Mouse (Mus musculus) brain, embryonic 14.5 days (tissue): Measurements from ENCODE around the gene Rrp15. TPM values are rescaled to one million over a fixed set of nuclear protein-coding genes. Genes with fewer than 3 reads are reported as not detected.

Experiments
- DNase-seq: peaks from one replicate; pipeline ENCODE4 v3.0.0-alpha.2; 2011; ENCODE audit warnings: low read depth
- CTCF ChIP-seq: fragments of 200-500 bp; IDR thresholded peaks from 2 replicates; pipeline ENCODE4 v1.5.1; 2012; ENCODE audit warnings: inconsistent platforms, mild to moderate bottlenecking, moderate library complexity, borderline replicate concordance; ENCODE audit not compliant: insufficient read depth, insufficient read length; ENCODE audit errors: extremely low read depth
- POLR2A ChIP-seq: fragments of 200-500 bp; IDR thresholded peaks from 2 replicates; pipeline ENCODE4 v1.6.1; 2012; ENCODE audit warnings: mild to moderate bottlenecking, inconsistent platforms, borderline replicate concordance; ENCODE audit not compliant: poor library complexity, insufficient read depth, insufficient read length, severe bottlenecking; ENCODE audit errors: extremely low read depth
- polyA plus RNA-seq: library from polyadenylated mRNA; depleted of rRNA; stranded (reverse); fragments of >200 nt; gene quantifications from 2 replicates; pipeline ENCODE4 v1.2.3, GENCODE M21; 2012

Gene Rrp15
- polyA plus RNA-seq, 1 experiment, result 18.7 TPM

DNA sequence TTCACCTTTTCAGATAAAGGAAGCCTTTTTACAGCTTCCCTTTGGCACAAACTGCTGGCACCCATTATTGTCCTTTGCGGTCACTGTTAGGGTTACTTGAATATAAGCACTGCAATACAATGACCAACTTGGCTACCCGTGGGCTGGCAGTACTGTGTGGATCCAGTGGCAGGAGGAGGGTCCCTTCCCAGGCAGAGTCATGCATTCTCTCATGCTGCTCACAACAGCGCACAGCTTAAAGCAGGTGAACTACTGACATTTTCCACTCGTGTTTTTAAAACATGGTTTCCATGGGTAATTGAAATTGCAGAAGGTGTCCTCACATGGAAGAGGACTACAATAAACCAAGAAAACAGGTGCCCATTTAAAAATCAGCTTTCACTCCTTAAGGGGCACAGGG is 34.9 kb downstream of the Rrp15 start:
- DNase-seq, result no peak
- no peak for TF ChIP-seq CTCF
- TF ChIP-seq POLR2A, result no peak

DNA sequence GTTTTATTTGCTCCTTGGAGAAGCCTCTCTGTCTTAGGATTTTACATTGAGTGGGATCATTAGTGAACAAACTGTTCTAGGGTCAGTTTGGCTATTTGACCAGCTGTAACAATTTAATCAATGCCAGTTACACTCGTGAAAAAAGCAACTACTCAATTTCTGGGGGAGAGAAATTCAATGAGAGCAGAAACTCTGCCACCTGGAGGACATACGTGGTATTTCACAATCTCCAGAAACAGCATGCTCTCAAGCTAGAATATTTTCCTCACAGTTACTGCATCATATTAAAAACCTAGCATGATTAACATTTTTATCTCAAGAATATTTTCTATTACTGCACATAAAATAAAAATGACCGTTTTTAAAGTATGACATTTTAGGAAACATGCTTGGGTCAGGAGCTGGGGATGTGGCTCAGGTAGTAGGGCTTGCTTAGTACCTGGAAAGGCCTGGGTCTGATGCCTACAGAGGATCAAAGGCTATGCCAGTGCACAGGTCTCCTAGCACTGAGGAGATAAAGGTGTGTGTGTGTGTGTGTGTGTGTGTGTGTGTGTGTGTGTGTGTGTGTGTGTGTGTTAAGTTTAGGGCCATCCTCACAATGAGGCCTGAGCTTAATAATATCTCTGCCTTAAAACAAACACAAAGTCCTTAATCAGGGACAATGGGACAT is 36.2 kb downstream of the Rrp15 start:
- TF ChIP-seq CTCF, result peak; percentile 61; the same call in 1 of the 2 replicates
- TF ChIP-seq POLR2A, result no peak
- peak; percentile 77 for DNase-seq

DNA sequence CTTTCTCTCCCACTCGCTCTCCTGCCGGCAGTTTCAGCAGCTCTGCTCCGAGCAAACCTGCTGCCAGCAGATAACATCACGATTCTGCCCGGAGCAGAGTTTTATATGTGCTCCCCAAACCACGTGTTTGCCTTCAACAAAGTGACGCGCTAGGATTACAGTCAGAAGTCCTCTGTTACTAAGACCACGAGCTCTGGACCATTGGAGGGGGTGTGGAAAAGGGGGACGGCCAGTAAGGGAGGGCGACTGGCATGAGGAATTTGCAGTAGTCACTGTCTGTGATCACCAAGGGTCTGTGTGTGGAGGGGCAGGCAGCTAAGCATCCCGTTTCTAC is 43.3 kb downstream of the Rrp15 start, which contains the start of gene Tgfb2:
Tgfb2 (minus strand) TSS at position 75 of the 334 bp plus-strand sequence.
- DNase-seq, result peak; percentile 63
- TF ChIP-seq POLR2A, result no peak
- no peak for TF ChIP-seq CTCF

DNA sequence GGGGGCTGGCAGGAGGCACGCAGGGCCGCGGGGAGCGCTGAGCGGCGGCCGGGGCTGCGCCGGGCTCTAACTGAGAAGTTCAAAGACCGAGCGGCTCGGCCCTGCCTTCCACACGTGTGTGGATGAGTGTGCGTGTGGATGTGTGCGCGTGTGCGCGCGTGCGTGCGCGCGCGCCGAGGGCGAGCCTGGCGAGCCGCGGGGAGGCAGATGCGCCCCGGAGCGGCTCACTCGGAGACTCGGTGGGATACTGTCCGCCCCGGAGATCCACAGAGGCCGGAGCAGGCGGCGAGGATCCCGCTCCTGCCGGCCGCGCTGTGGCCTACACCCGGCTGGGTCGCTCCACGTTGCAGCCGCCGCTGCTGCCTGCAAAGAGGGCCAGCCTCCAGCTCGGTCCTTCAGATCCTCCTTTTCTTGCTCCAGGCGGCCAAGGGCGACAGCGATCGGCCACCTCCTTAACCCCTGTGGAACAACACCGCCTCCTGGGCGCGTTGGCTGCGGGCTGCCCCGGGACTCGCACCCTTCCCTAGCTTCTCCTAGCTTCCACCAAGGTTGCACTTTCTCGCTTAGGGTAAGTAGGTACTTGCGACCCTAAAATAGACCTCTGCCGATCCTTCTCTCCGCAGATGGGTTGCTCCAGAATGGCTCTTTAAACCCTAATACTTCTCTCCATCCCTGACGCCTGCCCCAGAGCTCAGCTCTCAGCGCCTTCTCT is 43.8 kb downstream of the Rrp15 start:
- DNase-seq, result peak; percentile 80

DNA sequence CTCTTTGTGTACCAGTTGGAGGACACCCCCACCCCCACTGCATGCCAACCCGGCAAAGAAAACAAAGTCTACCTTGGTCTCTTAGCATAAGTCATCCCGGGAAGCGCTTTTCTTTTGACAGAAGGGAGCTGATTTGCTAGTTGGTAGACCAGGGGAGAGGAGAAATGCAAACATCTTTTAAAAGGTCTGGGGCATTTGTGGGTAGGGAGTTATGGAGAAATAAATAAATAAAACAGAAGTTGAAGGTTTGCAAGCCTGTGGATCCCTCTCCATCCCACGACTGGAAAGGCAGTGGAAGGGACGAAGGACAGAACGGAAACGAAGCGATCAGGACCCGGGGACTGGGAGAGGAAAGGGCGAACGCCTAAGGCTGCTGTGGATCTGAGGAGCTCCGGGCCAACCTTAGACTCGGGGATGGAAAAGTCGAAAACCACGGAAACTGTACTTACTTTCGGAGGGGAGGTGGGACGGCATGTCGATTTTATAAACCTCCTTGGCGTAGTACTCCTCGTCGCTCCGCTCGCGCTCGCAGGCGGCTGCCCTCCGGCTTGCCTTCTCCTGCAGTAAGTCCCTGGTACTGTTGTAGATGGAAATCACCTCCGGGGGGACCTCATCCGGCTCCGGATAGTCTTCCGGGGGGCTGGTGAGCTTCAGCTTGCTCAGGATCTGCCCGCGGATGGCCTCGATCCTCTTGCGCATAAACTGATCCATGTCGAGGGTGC is 45.0 kb downstream of the Rrp15 start:
- TF ChIP-seq POLR2A, result no peak
- no peak for TF ChIP-seq CTCF
- DNase-seq, result peak; percentile 64

More for the DNA sequence above, 43.8 kb downstream of the Rrp15 start:
- TF ChIP-seq POLR2A (0 out of 2 replicates have a peak, but pooled peaks have one; percentile 18), CTCF (no peak)

DNA sequence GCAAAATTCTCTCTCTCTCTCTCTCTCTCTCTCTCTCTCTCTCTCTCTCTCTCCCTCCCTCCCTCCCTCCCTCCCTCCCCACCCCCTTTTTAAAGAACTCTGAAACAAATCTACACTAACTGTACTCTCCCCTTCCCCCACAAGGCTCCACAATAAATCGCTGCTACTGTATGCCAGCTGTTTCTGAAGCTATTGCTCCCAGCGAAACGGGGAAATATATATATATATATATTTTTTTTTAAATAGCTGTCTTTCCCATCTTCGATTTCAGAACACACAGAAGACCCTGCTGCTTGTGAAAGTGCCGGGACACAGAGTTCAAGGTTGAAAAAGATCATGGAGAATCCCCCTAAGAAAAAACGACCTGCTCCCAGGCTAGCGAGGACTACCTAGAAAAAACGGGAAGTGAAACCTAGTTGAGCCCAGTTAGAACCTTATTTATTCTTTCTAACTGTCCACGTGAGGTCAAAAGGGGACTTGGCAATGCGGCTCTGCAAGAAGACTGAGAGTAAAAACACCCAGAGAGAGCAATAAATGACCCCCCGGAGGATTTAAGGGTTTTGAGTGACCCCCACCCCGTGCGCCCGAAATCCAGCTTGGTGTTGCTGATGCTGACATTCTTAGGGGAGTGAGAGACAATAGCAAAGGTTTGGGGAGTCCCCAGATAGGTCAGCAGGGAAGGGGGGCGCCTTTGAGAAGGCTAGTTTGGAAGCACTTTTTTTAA is 45.7 kb downstream of the Rrp15 start:
- DNase-seq, result peak; percentile 32
- no peak for TF ChIP-seq POLR2A
- no peak for TF ChIP-seq CTCF

DNA sequence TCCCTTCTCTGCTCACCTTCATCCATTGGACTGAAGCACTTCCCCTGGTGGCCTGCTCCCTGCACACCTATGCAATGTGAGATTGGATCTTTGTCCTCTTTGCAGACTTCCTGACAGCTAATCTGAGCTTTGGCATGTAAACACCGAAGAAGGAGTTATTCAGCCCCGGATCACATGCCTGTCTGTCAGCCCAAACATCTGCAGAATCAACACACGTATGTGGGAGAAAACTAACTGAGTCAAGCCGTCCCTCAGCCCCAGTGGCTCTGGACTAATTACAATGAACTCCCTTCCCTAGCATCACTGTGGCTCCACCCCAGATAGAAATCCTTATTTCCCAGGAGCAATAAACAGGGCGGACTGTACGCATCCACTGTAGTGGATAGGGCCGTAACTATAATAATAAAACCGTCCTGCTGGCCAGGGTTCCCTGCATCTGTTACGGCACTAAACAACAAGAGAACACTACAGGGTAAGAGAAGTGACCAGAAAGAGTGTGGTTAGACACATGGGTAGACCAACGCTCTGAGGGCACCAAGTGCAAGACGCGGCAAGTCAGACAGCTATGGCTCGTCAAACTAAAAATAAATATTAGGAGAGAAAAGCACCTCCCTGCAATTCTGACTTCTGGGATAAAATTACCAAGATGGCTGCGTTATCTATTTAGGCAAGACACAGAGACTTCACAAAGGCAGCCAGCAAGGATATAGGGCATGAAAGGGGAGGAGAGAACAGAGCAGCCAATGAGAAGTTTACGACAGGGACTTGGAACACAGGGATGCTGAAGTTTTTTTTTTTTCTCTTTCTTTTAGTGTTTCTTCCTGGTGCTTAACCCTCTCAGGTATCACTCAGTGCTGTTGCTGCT is 46.5 kb downstream of the Rrp15 start:
- TF ChIP-seq CTCF (no peak), POLR2A (no peak)
- DNase-seq, result peak; percentile 69

DNA sequence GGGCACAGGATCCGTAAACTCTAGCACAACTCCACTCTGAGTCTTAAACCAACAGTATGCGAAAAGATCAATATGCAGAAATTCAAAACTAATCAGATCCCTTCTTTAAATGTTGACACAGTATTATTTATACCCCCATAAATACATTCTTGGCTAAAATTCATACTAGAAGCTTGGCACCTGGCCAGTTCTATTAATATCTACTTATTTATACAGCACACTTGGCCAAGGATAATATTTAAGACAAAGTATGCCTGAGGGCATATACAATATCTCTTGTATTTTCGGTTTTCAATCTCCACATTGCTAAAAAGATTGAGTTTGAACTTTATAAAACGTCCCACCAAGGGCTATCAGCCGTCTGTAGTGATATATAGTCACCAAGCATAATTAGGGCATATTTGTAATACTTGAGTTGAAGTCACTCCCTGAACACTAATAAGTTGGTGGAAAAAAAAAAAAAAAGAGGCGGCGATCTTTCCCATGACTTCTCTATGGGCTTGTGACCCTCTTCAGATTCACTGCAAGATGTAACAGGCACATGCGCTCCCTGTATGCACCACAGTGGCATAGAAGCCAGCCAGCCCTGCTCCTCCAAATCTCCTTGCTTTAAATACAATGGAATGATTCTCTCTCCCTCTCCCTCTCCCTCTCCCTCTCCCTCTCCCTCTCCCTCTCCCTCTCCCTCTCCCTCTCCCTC is 47.8 kb downstream of the Rrp15 start:
- TF ChIP-seq CTCF (no peak), POLR2A (no peak)
- peak; percentile 36 for DNase-seq

DNA sequence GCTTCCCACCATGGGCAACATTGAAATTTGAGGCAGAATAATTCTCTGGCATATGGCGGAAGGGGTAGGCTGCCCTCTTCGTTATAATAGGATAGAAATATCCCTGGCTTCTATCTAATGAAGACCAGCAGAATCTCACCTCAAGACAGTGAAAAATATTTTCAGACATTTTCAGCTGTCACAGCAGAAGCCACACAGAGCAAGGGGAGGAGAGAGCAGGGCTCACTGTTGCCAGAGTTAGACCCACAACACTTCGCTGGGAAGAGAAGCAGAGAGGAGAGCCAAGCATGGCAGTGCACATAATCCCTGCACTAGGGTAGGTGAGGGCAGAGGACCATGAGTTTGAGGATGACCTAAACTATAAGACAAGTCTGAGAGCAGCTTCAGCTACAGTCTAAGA is 48.7 kb downstream of the Rrp15 start:
- TF ChIP-seq POLR2A (no peak), CTCF (no peak)
- DNase-seq, result no peak

DNA sequence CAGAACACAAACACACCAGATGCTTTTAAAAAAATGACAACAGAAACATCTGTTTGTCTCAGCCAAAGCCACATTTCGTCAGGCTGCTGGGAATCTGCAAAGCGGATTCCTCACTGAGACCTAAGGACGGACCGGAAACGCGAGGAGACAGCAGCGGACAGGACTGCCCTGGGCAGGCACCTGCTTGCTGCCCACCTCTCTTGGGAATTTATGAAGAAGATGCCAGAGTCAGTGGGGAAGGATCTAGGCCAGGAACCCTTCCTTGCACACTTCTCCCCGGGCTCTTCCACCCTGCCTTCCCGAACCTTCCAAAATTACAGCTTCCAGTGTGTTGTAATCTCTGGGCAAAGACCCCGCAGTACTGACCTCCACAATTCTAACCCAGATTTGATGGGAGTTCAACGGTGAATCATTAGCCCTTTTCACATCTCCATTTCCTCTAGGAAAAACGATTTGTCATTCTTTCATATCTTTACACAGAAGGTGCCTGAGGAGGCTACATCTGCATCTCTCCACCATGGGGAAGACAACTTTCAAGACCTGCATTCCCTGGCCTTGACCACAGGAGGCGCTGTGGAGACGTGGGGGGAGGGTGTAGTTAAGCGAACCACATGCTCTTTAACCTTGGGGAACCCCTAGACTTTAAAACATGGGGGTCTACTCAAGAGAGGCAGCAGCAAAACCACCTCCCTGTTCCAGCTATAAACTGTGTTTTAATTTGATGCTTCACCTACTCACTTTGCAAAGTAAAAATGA is 50.4 kb downstream of the Rrp15 start:
- TF ChIP-seq CTCF (peak; percentile 42; the same call in 1 of the 2 replicates), POLR2A (no peak)
- no peak for DNase-seq
